Mouse (Mus musculus) thymus, postnatal 36 days (tissue): ENCODE data around the gene Tas2r138.
"Not testable (repeated sequence)": the region's sequence is repeated elsewhere in the genome, so short reads cannot be mapped to it uniquely, and the experiment has no call there.

Source experiments
- DNase-seq, 2 experiments: peaks; one replicate each; pipeline ENCODE4 v3.0.0; 2022; ENCODE audit warnings: mixed read lengths in 2 of 2

Tas2r138 gene

GRCm38 (mm10) chr6:40613260-40613852 lies at the start of gene Tas2r138:
Gene Tas2r138 (minus strand): TSS chr6:40613310.
- no peak for DNase-seq

- no peak for DNase-seq
Observed at GRCm38 (mm10) chr6:40660930-40661329, 47.8 kb upstream of the Tas2r138 start.

GRCm38 (mm10) chr6:40650953-40651352 lies 37.8 kb upstream of the Tas2r138 start:
- no peak for DNase-seq

GRCm38 (mm10) chr6:40645701-40646100 lies 32.6 kb upstream of the Tas2r138 start:
- DNase-seq, result no peak

- DNase-seq, result no peak
Observed at GRCm38 (mm10) chr6:40640710-40641538, 27.8 kb upstream of the Tas2r138 start.

DNA sequence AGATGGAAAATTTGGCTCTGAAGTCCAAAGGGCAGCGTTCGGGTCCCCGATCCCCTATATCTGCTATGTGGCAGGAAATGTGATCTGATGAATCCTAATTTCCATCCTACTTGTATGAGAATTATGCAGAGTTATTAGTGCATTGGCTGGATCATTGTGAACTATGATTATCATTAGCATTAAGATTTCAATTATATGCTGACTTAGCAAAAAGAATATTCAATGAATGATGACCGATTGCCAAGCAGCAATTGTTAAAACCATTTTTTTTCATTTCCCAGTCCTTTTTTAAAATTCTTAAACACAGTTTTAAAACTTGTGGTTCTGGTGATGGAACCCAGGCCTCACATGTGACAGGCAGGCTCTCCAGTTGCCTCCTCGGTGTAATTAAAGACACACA lies 24.6 kb upstream of the Tas2r138 start:
- DNase-seq, result no peak

DNA sequence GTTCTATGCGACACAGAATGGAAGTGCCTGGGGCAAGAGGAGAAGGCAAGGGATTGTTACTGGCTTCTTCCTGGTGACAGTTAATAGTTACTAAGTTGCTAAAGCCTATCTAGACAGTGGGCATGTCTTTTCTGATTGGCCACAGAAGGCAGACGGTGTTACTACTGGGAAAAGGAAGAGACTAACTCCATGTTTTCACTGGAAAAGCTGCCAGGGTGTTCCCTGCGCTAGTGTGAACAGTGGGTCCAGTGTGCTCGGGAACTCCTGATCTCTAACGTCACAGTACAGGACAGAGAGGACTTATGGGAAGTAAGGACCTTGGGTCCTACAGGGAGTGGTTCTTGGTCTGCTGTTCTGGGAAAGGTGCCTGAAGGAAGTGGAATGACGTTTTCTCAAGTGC lies 22.4 kb upstream of the Tas2r138 start:
- DNase-seq, result no peak

DNA sequence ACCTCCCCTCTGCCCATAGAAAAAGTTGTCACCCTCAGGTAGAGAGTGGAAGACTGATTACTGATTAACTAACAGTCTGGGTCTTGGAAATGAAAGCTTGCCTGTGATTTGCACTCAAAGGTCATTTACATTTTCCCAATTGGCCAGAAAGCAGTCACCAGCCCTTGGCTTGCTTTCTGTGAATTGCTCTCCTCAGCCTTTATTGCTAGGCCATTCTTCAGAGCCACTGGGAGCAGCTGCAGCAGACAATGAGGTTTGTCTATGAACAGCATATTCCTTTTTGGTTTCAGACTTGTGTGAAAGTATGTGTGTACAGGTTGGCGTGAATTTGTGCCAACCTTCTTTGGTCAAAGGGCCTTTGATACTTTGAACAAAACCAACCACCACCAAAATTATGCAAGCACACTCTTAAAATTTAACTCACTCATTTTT lies 21.5 kb upstream of the Tas2r138 start:
- DNase-seq, result no peak

GRCm38 (mm10) chr6:40628406-40629000 lies 15.4 kb upstream of the Tas2r138 start, which contains the start of gene Mgam:
Gene Mgam (plus strand): TSS chr6:40628831.
- no peak for DNase-seq

GRCm38 (mm10) chr6:40626111-40626510 lies 13.0 kb upstream of the Tas2r138 start:
- no peak for DNase-seq

DNA sequence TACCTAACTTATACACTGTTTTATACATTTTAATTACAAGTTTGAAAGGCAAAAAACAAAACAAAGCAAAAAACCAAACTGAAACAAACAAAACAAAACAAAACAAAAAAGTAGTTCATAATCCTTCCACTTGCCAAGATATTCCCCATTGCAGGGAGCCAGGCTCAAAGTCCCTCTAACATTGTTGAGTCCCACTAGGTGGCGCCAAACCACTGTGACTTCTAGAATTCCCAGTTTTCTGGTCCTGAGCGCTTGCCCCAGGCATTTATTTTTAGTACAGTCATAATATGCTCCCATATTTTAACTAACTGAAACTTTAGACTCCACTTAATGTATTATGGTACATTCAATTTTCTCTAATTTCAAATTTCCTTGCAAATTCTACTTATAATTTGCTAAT lies 4.9 kb upstream of the Tas2r138 start:
- DNase-seq, result peak; percentile 10 to 12

- no peak for DNase-seq
Observed at GRCm38 (mm10) chr6:40610244-40610643, 2.9 kb downstream of the Tas2r138 start.

GRCm38 (mm10) chr6:40607431-40607830 lies 5.7 kb downstream of the Tas2r138 start:
- DNase-seq, result no peak

- not testable (repeated sequence) for DNase-seq
Observed at GRCm38 (mm10) chr6:40598546-40598945, 14.6 kb downstream of the Tas2r138 start.

DNA sequence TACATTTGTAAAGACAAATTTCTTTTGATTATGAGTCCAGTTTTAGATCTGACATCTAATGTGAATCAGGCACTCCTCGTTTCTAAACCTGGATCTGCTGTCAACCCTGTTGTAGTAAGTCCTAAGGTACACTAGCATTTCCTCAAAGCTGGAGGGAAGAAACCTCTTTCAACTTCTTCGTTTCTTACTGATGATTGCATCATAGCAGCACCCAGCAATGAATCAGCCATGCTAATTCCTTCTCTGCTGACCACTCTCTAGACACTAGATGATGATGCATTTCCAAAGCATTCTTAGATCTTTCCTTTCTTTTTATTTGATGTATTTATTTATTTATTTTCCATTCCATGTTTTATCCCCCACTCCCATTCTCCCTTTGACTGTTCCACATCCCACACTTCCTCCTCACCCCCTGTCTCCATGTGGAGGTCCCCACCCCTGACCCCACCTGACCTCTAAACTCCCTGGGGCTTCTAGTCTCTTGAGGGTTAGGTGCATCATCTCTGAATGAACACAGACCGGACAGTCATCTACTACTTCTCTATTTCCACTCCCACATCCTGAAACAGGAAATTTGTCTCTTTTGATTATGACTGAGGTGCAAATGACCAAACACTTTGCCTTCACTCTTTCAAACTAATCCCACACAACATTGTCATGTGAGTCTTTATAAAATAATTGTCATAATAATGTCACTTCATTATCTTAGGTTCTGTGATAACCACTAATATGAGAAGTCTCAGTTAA lies 18.1 kb downstream of the Tas2r138 start:
- DNase-seq, result no peak

DNA sequence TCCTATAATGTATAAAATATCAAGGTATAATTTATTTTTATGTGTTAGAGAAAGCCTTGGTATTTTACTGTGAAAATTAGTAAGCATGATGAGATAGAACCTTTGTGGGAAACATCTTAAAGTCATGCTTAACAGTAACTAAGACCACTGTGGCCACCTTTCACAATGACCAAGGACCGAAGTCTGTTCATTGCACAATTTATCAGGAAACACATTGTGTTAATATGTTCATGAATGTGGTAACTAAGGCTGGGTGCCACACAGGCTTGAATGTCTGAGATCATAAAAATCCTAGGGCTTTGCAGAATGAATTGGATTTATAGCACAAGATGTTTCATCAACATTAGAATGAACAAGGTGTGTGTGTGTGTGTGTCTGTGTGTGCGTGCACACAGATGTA lies 24.8 kb downstream of the Tas2r138 start:
- no peak for DNase-seq

DNA sequence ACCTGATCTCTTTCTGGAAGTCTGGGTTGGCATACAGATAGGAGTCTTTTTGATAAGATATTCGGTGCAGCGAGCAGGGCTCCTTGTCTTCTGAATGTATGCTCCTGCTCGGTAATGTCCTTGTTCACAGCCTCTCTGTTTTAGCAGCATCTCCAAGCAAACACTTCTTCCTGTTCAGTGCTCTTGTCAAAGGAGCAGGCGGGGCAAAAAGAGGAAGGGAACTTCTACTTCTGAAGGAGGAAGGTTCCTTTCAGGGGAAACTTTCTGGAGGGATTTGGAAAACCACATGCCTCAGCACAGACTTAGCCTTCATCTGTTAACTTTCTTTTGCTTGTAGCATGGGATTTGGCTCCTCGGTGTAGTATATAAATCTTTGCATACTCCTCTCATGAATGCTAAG lies 27.5 kb downstream of the Tas2r138 start, which contains the start of gene Clec5a:
Clec5a (minus strand) TSS at position 177 of the 400 bp plus-strand sequence.
- no peak for DNase-seq

GRCm38 (mm10) chr6:40584336-40584735 lies 28.8 kb downstream of the Tas2r138 start:
- no peak for DNase-seq

DNA sequence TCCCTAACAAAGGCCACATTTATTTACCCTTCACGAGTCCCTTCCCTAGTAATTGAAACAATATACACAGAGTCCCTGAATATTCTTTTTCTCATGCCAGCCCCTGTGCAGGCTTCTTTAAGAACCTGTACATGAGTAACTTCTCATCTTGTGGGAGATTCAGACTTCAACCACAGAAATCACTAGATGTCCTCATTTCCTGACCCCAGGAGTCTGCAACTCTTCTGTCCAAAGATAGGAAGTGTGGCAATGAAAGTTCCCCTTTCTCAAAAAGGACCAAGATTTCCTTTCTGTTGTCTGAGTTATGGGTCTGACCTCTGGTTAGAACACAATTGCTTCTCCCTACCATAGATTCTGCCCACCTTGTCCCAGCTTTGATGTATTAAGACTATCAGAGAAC lies 36.8 kb downstream of the Tas2r138 start:
- DNase-seq, result no peak

- DNase-seq, result no peak
Observed at GRCm38 (mm10) chr6:40573618-40574017, 39.5 kb downstream of the Tas2r138 start.

DNA sequence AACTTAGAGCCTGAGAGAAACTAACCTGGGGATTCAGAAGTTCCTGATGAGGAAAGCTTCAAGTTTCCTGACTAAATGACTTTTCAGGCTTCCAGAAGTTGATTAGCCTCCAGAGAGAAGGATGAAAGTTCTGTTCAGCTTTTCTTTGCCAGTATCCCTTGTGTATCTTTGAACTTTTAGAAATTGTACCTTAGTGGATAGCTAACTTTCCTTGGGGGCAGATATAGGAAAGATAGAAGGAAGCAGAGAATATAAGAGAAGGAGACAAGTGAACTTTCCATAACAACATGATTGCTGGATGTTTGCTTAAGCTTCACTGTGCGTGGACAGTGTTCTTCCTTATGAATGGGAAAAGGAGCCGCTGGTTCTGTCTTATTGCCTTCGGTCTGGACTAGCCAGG lies 43.9 kb downstream of the Tas2r138 start, which contains the start of gene Olfr460:
Olfr460 (plus strand) TSS at position 301 of the 400 bp plus-strand sequence.
- no peak for DNase-seq
